Mouse (Mus musculus) hindbrain, embryonic 16.5 days (tissue): ENCODE data around the gene Plagl1. TPM values are rescaled to one million over a fixed set of nuclear protein-coding genes. Genes with fewer than 3 reads are reported as not detected.
A peak's percentile ranks its signal among the peaks of the same experiment; 100 is the strongest.

Experiments used
- ATAC-seq: fragments of 200-750 bp; cut with Nextera tagmentation; 2 replicates; pipeline ENCODE4 v1.8.0; 2017; ENCODE audit warnings: moderate TSS enrichment, moderate library complexity
- H3K27ac ChIP-seq: fragments of 300-500 bp; sonication (generic); 2 replicates; pipeline ENCODE4 v1.5.1; 2014; ENCODE audit warnings: low read depth, mild to moderate bottlenecking, control low read depth, low read length, moderate library complexity
- H3K27me3 ChIP-seq: fragments of 300-500 bp; sonication (generic); replicated peaks from 2 replicates; pipeline ENCODE4 v1.6.1; 2014; ENCODE audit warnings: low read length; ENCODE audit not compliant: control insufficient read depth, insufficient read depth
- H3K36me3 ChIP-seq: fragments of 300-500 bp; sonication (generic); 2 replicates; pipeline ENCODE4 v1.6.1; 2014; ENCODE audit warnings: mild to moderate bottlenecking, low read length, moderate library complexity, mixed read lengths; ENCODE audit not compliant: control insufficient read depth, insufficient read depth
- H3K4me1 ChIP-seq: fragments of 300-500 bp; sonication (generic); 2 replicates; pipeline ENCODE4 v1.6.1; 2014; ENCODE audit warnings: low read depth, low read length; ENCODE audit not compliant: control insufficient read depth, insufficient read depth
- H3K4me2 ChIP-seq: fragments of 300-500 bp; sonication (generic); 2 replicates; pipeline ENCODE4 v1.6.1; 2014; ENCODE audit warnings: mild to moderate bottlenecking, low read length, control low read depth, moderate library complexity
- H3K4me3 ChIP-seq: fragments of 300-500 bp; sonication (generic); 2 replicates; pipeline ENCODE4 v1.5.1; 2014; ENCODE audit warnings: mild to moderate bottlenecking, low read length, control low read depth, moderate library complexity
- H3K9ac ChIP-seq: fragments of 300-500 bp; sonication (generic); 2 replicates; pipeline ENCODE4 v1.6.1; 2014; ENCODE audit warnings: low read depth, mild to moderate bottlenecking, control low read depth, low read length, moderate library complexity
- H3K9me3 ChIP-seq: fragments of 300-500 bp; sonication (generic); 2 replicates; pipeline ENCODE4 v1.6.1; 2014; ENCODE audit warnings: mild to moderate bottlenecking, low read length, moderate library complexity; ENCODE audit not compliant: control insufficient read depth
- WGBS: fragments of 180-500 bp; shearing (Covaris S2); extraction: QIAGEN DNeasy Blood & Tissue Kit; methylation state at CpG from one replicate; pipeline ENCODE4 v1.1.7; 2014; 5-methylcytosine and 5-hydroxymethylcytosine counted together
- polyA plus RNA-seq: library from polyadenylated mRNA; unstranded; fragments of >200 nt; fragmentation: Nextera tagmentation; extraction: Ambion mirVana; gene quantifications from 2 replicates; pipeline ENCODE4 v1.2.1, GENCODE M21; 2015

The Plagl1 gene
- polyA plus RNA-seq, 1 experiment from 2014 or later = 25.4 TPM

- no peak for ATAC-seq
- Histone ChIP-seq H3K9me3 (no peaks in the 10 kb centered on the region), H3K36me3 (no peaks in the 10 kb centered on the region), H3K4me2 (no peak overlapping the region), H3K9ac (no peak overlapping the region), H3K27me3 (no peaks in the 10 kb centered on the region), H3K4me1 (no peaks in the 10 kb centered on the region), H3K27ac (no peak overlapping the region), H3K4me3 (no peak overlapping the region)
- 96% methylated on average over 7 of the region's 7 CpGs for WGBS
Measured at GRCm38 (mm10) chr10:13135751-13136150, 75.4 kb downstream of the Plagl1 start.

GRCm38 (mm10) chr10:13137906-13138305 is 77.6 kb downstream of the Plagl1 start:
- Histone ChIP-seq H3K27me3 (no peaks in the 10 kb centered on the region), H3K36me3 (no peaks in the 10 kb centered on the region), H3K4me1 (no peaks in the 10 kb centered on the region), H3K4me2 (no peak overlapping the region), H3K4me3 (no peak overlapping the region), H3K9ac (no peak overlapping the region), H3K9me3 (no peaks in the 10 kb centered on the region), H3K27ac (no peak overlapping the region)
- no peak for ATAC-seq
- WGBS = 84% methylated on average over 6 of the region's 6 CpGs

- Histone ChIP-seq H3K4me3 (no peak overlapping the region), H3K9ac (no peak overlapping the region), H3K27ac (no peak overlapping the region), H3K27me3 (no peaks in the 10 kb centered on the region), H3K4me2 (no peak overlapping the region), H3K36me3 (no peaks in the 10 kb centered on the region), H3K4me1 (no peaks in the 10 kb centered on the region), H3K9me3 (no peaks in the 10 kb centered on the region)
- WGBS = 84% methylated on average over 2 of the region's 2 CpGs
- ATAC-seq = no peak
Measured at GRCm38 (mm10) chr10:13140434-13140833, 80.1 kb downstream of the Plagl1 start.

- H3K27ac ChIP-seq = no peak overlapping the region
- H3K27me3 ChIP-seq = no peaks in the 10 kb centered on the region
- no peaks in the 10 kb centered on the region for H3K9me3 ChIP-seq
- H3K9ac ChIP-seq = no peak overlapping the region
- WGBS = 56% methylated on average over 3 of the region's 3 CpGs
- ATAC-seq = no peak
- H3K4me2 ChIP-seq = no peak overlapping the region
- no peak overlapping the region for H3K4me3 ChIP-seq
- H3K36me3 ChIP-seq = no peaks in the 10 kb centered on the region
- no peaks in the 10 kb centered on the region for H3K4me1 ChIP-seq
Measured at GRCm38 (mm10) chr10:13150435-13150834, 90.1 kb downstream of the Plagl1 start.

- H3K4me3 ChIP-seq = no peak overlapping the region
- WGBS = 67% methylated on average over 5 of the region's 5 CpGs
Measured at GRCm38 (mm10) chr10:13151353-13151752, 91.0 kb downstream of the Plagl1 start.

GRCm38 (mm10) chr10:13152811-13153364 is 92.6 kb downstream of the Plagl1 start:
- no peaks in the 10 kb centered on the region for H3K4me1 ChIP-seq
- H3K27me3 ChIP-seq = no peaks in the 10 kb centered on the region
- H3K27ac ChIP-seq = no peak overlapping the region
- no peak overlapping the region for H3K4me2 ChIP-seq
- 84% methylated on average over 4 of the region's 4 CpGs for WGBS
- ATAC-seq = no peak
- no peaks in the 10 kb centered on the region for H3K36me3 ChIP-seq
- 0 out of 2 replicates have a peak, but pooled peaks cover 2% of the 10 kb centered on the region for H3K9me3 ChIP-seq
- no peak overlapping the region for H3K4me3 ChIP-seq
- no peak overlapping the region for H3K9ac ChIP-seq

More at GRCm38 (mm10) chr10:13151353-13151752, 91.0 kb downstream of the Plagl1 start:
- no peaks in the 10 kb centered on the region for H3K9me3 ChIP-seq
- H3K4me1 ChIP-seq = no peaks in the 10 kb centered on the region
- H3K36me3 ChIP-seq = no peaks in the 10 kb centered on the region
- H3K9ac ChIP-seq = no peak overlapping the region
- H3K4me2 ChIP-seq = no peak overlapping the region
- peak; percentile 54; the same call in 1 of the 2 replicates for ATAC-seq
- no peak overlapping the region for H3K27ac ChIP-seq
- no peaks in the 10 kb centered on the region for H3K27me3 ChIP-seq

GRCm38 (mm10) chr10:13155377-13155776 is 95.1 kb downstream of the Plagl1 start:
- Histone ChIP-seq H3K4me2 (no peak overlapping the region), H3K9me3 (0 out of 2 replicates have a peak, but pooled peaks cover 2% of the 10 kb centered on the region), H3K4me3 (no peak overlapping the region), H3K27me3 (no peaks in the 10 kb centered on the region), H3K9ac (no peak overlapping the region), H3K36me3 (no peaks in the 10 kb centered on the region), H3K27ac (no peak overlapping the region), H3K4me1 (no peaks in the 10 kb centered on the region)
- ATAC-seq = no peak
- 81% methylated on average over 5 of the region's 5 CpGs for WGBS

GRCm38 (mm10) chr10:13160913-13161312 is 100.6 kb downstream of the Plagl1 start:
- WGBS = 97% methylated on average over 4 of the region's 4 CpGs
- no peak overlapping the region for H3K9ac ChIP-seq
- H3K27ac ChIP-seq = no peak overlapping the region
- H3K27me3 ChIP-seq = no peaks in the 10 kb centered on the region
- H3K4me2 ChIP-seq = no peak overlapping the region
- H3K4me1 ChIP-seq = no peaks in the 10 kb centered on the region
- no peaks in the 10 kb centered on the region for H3K36me3 ChIP-seq
- H3K9me3 ChIP-seq = 0 out of 2 replicates have a peak, but pooled peaks cover 2% of the 10 kb centered on the region
- no peak for ATAC-seq
- H3K4me3 ChIP-seq = no peak overlapping the region

- H3K4me2 ChIP-seq = no peak overlapping the region
- H3K4me3 ChIP-seq = no peak overlapping the region
- no peak for ATAC-seq
- H3K36me3 ChIP-seq = no peaks in the 10 kb centered on the region
- H3K27ac ChIP-seq = no peak overlapping the region
- 0 out of 2 replicates have a peak, but pooled peaks cover 2% of the 10 kb centered on the region for H3K9me3 ChIP-seq
- no peaks in the 10 kb centered on the region for H3K4me1 ChIP-seq
- H3K9ac ChIP-seq = no peak overlapping the region
- WGBS = 82% methylated on average over 4 of the region's 4 CpGs
- H3K27me3 ChIP-seq = no peaks in the 10 kb centered on the region
Measured at GRCm38 (mm10) chr10:13162031-13162430, 101.7 kb downstream of the Plagl1 start.
